Mouse (Mus musculus): ENCODE measurements at regions not wholly inside any gene's neighbourhood (a gene's known extent, or its start where the extent isn't known, plus 50 kb on each side); places are given as distances from the start of the nearest gene placed in this dataset.

- TF ChIP-seq CTCF (IDR thresholded peaks at IDR 0.05; ENCODE audit: borderline replicate concordance, insufficient read depth, low read length) (no peak), POLR2A (IDR thresholded peaks at IDR 0.05; ENCODE audit: low read depth, low read length) (no peak)
Measured at GRCm38 (mm10) chr7:136842751-136843150, 51.7 kb upstream of the Mgmt start.

Data from embryonic fibroblast, embryonic 13.5 days (primary cell).